Mouse (Mus musculus): Measurements from ENCODE around the gene Lsg1. TPM values are rescaled to one million over a fixed set of nuclear protein-coding genes. Genes with fewer than 3 reads are reported as not detected.

The Lsg1 gene
- polyA plus RNA-seq, 1 experiment from 2014 or later = 17.5 TPM

DNA sequence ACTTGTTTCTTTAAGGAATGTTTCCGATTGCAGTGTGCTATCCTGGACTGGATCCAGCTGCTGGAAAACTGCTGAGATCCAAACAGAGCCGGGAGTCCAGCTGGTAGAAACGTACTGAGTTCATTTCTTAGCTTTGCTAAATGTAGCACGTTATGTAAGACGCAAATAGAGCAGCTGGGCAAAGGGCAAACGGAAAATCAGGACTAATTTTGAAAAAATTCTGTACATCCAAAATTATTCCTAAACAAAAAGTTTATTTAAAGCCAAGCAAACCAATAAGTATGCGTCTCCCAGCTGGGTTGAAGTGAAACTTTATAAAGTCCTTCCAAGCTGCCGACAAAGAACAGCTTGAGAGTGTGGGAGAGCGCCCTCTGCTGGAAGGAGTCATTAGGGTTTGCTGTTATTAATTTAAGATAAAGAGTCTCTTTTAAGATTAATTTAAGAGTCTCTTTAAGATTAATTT lies 67.0 kb downstream of the Lsg1 start:
- H3K9ac ChIP-seq (ENCODE audit: low read depth, low read length) = no peak overlapping the region
- H3K4me3 ChIP-seq (ENCODE audit: low read depth, low read length) = peak overlapping the region; percentile 36
- 23% methylated on average over 9 of the region's 9 CpGs for WGBS (ENCODE audit: insufficient replicate concordance)
- H3K27ac ChIP-seq (ENCODE audit: low read length) = no peak overlapping the region
- no peaks in the 10 kb centered on the region for H3K36me3 ChIP-seq (ENCODE audit: control insufficient read depth, insufficient read depth)
- ATAC-seq (ENCODE audit: low read depth) = no peak
- peaks cover 2% of the 10 kb centered on the region; the same call in 1 of the 2 replicates for H3K4me1 ChIP-seq (ENCODE audit: control insufficient read depth, low read depth, low read length)
- no peaks in the 10 kb centered on the region for H3K27me3 ChIP-seq (ENCODE audit: control insufficient read depth, insufficient read depth, low read depth, low read length)
- H3K4me2 ChIP-seq (ENCODE audit: low read depth, low read length) = peak overlapping the region; percentile 40
- no peaks in the 10 kb centered on the region for H3K9me3 ChIP-seq (replicated peaks; ENCODE audit: control insufficient read depth, low read length)

DNA sequence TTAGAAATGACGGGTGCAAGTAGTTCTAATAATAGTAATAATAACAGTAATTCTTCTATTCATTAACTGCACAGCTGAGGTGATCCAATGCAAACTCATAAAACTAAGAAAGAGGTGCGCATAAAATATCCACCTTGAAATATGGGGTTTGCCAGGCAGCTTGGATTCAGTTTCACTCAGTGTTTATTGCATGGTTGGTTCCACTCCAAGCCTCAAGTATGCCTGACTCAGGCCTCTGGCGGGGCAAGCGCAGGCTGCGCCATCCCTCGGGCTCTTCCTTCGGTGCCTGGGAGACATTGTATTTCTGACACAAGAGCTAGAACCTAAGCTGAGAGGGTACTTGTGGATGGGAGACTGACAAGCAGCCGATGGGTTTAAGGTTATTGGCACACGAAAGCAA lies 68.8 kb downstream of the Lsg1 start:
- no peak for ATAC-seq (ENCODE audit: low read depth)
- Histone ChIP-seq H3K4me3 (ENCODE audit: low read depth, low read length) (no peak overlapping the region), H3K9me3 (replicated peaks; ENCODE audit: control insufficient read depth, low read length) (no peaks in the 10 kb centered on the region), H3K4me1 (ENCODE audit: control insufficient read depth, low read depth, low read length) (peaks cover 2% of the 10 kb centered on the region; the same call in 1 of the 2 replicates), H3K27ac (ENCODE audit: low read length) (no peak overlapping the region), H3K36me3 (ENCODE audit: control insufficient read depth, insufficient read depth) (no peaks in the 10 kb centered on the region), H3K9ac (ENCODE audit: low read depth, low read length) (no peak overlapping the region), H3K4me2 (ENCODE audit: low read depth, low read length) (no peak overlapping the region), H3K27me3 (ENCODE audit: control insufficient read depth, insufficient read depth, low read depth, low read length) (no peaks in the 10 kb centered on the region)
- WGBS (ENCODE audit: insufficient replicate concordance) = 72% methylated on average over 9 of the region's 9 CpGs

DNA sequence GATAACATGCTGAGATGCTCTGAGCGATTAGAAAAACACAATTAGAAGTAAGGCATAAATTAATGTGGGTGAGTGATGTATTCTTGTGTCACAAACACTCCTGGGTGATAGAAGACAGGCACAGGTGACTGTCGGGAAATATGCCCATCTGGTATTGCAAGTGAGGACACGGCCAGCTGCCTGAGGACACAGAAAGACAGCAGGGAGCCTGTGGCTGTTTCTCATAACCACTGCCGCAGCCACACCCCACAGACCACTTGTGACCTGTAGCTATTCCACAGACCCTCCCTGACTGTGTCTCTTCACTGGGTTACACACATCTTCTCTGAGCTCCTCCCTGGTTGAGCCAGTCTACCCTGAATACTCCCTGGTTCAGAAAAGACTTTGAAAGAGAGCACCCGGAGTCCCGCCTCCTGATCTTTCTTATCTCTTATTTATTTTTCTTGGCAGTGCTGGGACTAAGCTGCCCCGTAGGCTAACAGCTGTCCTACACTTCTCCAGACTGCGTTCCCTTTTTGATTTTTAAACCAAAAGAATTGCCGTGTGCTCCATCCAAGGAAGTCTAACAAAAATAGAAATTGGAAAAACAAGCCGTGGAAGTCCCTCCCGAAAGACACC lies 69.6 kb downstream of the Lsg1 start:
- ATAC-seq (ENCODE audit: low read depth) = no peak
- Histone ChIP-seq H3K4me3 (ENCODE audit: low read depth, low read length) (no peak overlapping the region), H3K4me1 (ENCODE audit: control insufficient read depth, low read depth, low read length) (peaks cover 4% of the 10 kb centered on the region), H3K9ac (ENCODE audit: low read depth, low read length) (no peak overlapping the region), H3K27ac (ENCODE audit: low read length) (no peak overlapping the region), H3K27me3 (ENCODE audit: control insufficient read depth, insufficient read depth, low read depth, low read length) (no peaks in the 10 kb centered on the region), H3K36me3 (ENCODE audit: control insufficient read depth, insufficient read depth) (no peaks in the 10 kb centered on the region), H3K4me2 (ENCODE audit: low read depth, low read length) (no peak overlapping the region), H3K9me3 (replicated peaks; ENCODE audit: control insufficient read depth, low read length) (no peaks in the 10 kb centered on the region)
- 49% methylated on average over 11 of the region's 11 CpGs for WGBS (ENCODE audit: insufficient replicate concordance)

DNA sequence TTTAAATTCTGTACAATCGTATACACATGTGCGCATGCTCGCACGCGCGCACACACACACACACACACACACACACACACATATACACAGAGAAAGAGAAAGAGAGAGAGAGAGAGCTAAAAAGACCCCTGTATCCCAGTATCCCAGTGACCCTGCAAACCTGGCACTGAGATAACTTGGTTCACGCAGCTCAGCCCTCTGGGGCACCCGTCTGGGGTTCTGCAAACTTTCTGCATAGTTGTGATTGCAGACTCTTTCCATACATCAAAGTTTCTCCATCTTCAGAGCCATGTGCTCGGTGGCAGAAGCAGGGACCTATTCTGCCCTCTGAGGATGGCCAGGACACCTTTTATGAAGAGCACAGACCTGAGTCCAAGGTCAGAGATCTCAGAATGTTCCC lies 70.4 kb downstream of the Lsg1 start:
- H3K9me3 ChIP-seq (replicated peaks; ENCODE audit: control insufficient read depth, low read length) = no peaks in the 10 kb centered on the region
- H3K9ac ChIP-seq (ENCODE audit: low read depth, low read length) = no peak overlapping the region
- WGBS (ENCODE audit: insufficient replicate concordance) = 77% methylated on average over 9 of the region's 9 CpGs
- no peaks in the 10 kb centered on the region for H3K36me3 ChIP-seq (ENCODE audit: control insufficient read depth, insufficient read depth)
- no peak overlapping the region for H3K27ac ChIP-seq (ENCODE audit: low read length)
- H3K27me3 ChIP-seq (ENCODE audit: control insufficient read depth, insufficient read depth, low read depth, low read length) = no peaks in the 10 kb centered on the region
- H3K4me3 ChIP-seq (ENCODE audit: low read depth, low read length) = no peak overlapping the region
- no peak for ATAC-seq (ENCODE audit: low read depth)
- peaks cover 12% of the 10 kb centered on the region for H3K4me1 ChIP-seq (ENCODE audit: control insufficient read depth, low read depth, low read length)
- no peak overlapping the region for H3K4me2 ChIP-seq (ENCODE audit: low read depth, low read length)

DNA sequence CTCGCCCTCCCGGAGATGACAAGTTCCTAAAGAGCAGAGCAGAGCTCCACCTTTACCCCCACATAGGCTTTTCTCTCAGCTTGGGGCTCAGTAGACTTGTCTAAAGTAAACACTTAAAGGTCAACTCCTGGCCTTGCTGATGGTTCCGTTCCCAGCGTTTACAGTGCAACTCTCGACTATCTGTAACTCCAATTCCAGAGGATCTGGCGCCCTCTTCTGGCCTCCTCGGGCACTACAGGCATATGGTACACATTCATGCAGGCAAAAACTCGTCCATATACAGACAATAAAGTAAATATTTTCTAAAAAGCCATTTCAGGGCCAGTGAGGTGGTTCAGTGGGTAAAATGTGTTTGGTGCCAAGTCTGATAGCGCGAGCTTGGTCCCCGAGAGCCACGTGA lies 72.0 kb downstream of the Lsg1 start:
- Histone ChIP-seq H3K9ac (ENCODE audit: low read depth, low read length) (no peak overlapping the region), H3K27ac (ENCODE audit: low read length) (no peak overlapping the region), H3K9me3 (replicated peaks; ENCODE audit: control insufficient read depth, low read length) (no peaks in the 10 kb centered on the region), H3K36me3 (ENCODE audit: control insufficient read depth, insufficient read depth) (no peaks in the 10 kb centered on the region), H3K4me1 (ENCODE audit: control insufficient read depth, low read depth, low read length) (peaks cover 23% of the 10 kb centered on the region), H3K27me3 (ENCODE audit: control insufficient read depth, insufficient read depth, low read depth, low read length) (no peaks in the 10 kb centered on the region), H3K4me3 (ENCODE audit: low read depth, low read length) (no peak overlapping the region), H3K4me2 (ENCODE audit: low read depth, low read length) (no peak overlapping the region)
- 65% methylated on average over 12 of the region's 12 CpGs for WGBS (ENCODE audit: insufficient replicate concordance)
- no peak for ATAC-seq (ENCODE audit: low read depth)

DNA sequence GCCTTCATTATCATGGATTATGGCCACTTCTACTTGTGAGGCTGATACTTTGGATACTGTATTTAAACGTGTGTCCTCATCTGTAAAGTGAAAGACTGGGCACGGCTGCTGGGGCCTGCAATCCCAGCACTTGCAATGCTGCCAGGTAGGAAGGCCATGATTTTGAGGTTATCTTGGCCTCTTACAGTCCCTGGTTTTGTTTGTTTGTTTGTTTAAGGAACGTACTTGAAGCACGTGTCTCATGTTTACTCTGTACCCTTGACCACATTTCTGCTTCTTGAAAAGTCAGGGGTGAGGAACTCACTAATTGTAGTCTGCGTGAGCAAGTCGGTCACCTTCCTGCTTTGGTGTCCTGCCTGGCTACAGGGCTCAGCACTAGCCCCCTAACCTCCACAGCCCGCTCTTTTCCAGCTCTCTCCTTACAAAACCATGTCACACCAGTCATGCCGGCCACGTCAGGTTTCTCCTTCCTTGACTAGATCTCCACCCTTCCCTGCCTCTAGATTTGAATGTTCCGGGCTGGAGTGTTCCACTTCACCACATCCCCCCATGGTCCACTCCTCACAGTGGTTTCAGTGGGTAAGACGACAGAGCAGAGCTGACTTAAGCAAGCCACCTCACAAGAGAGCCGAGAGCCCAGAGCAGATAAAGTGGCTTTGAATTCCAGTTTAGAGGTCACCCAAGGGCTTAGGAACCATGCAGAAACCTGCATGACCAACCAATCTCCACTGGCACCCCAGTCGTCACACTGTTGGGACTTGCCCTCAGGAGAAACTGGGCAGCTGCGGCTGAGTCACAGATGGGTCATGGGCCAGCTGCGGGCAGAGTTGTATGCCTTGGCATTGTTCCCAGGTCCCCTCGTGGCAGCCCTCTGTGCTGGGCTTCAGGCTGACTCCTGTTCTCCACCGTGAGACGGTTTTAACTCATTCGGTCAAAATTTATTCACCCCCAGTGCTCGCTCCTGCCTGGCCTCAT lies 74.1 kb downstream of the Lsg1 start:
- 73% methylated on average over 20 of the region's 20 CpGs for WGBS (ENCODE audit: insufficient replicate concordance)

DNA sequence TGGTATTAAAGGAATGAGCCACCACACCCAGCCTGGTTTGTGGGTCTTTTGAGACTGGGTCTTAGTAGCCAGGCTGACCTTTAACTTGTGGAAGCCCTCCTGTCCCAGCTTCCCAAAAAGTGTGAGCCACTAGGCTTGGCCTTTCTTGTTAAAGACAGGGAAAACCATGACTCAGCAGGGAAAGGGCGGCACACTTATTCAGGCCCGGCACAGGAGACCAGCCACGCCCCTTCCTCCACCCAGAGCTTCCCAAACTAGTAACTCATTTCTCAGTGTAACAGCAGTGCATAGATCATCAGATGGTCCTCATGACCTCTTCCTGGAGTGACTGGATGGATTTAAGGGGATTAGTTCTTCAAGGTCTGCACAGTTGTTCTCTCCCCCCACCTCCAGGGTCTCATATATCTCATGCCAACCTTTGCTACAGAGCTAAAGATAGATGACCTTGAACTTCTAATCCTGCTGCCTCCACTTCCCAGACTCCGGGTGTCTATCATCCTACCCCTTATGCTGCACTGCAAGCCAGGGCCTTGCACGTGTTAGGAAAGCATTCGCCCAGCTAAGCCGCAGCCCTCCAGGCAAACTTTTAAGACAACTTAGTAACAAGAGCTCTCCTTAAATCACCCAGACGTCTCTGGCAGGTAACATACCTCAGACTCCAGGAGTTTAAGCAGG lies 74.9 kb downstream of the Lsg1 start:
- H3K9ac ChIP-seq (ENCODE audit: low read depth, low read length) = peak overlapping the region; percentile 27; the same call in 1 of the 2 replicates
- peak overlapping the region; percentile 87 for H3K4me2 ChIP-seq (ENCODE audit: low read depth, low read length)

More for the DNA sequence above, 74.1 kb downstream of the Lsg1 start:
- Histone ChIP-seq H3K4me2 (ENCODE audit: low read depth, low read length) (no peak overlapping the region), H3K27me3 (ENCODE audit: control insufficient read depth, insufficient read depth, low read depth, low read length) (no peaks in the 10 kb centered on the region), H3K4me3 (ENCODE audit: low read depth, low read length) (no peak overlapping the region), H3K9ac (ENCODE audit: low read depth, low read length) (no peak overlapping the region), H3K4me1 (ENCODE audit: control insufficient read depth, low read depth, low read length) (peaks cover 37% of the 10 kb centered on the region), H3K36me3 (ENCODE audit: control insufficient read depth, insufficient read depth) (no peaks in the 10 kb centered on the region), H3K27ac (ENCODE audit: low read length) (no peak overlapping the region), H3K9me3 (replicated peaks; ENCODE audit: control insufficient read depth, low read length) (no peaks in the 10 kb centered on the region)
- no peak for ATAC-seq (ENCODE audit: low read depth)

DNA sequence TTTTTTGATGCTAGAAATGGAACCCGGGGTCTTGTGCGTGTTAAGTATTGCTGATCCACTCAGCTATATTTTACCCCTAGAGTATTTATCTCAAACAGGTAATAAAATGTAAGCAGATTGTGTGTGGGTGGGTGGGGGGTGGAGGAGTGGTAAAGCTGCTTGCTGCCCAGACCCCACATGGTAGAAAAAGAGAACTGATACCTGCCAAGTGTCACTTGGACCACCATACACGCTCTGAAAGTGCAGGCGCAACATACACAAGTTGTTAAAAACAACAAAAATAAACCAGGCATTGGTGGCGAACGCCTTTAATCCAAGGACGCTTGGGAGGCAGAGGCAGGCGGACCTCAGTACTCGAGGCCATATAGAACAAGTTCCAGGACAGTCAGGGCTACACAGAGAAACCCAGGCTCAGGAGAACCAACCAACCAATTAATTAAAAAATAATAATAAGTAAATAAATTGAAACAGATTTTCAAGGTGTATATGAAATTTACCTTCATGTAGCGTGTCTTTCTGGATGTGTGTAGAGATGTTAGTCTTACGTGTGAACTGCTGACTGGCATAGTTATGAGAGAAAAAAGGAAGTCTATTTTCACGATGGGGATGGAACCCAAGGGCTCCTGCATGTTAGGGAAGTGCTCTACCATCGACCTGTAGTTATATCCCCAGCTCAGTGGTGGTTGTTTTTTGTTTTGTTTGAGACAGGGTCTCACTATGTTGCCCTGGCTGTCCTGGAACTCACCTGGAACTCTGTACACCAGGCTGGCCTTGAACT lies 75.6 kb downstream of the Lsg1 start:
- peaks cover 35% of the 10 kb centered on the region for H3K4me1 ChIP-seq (ENCODE audit: control insufficient read depth, low read depth, low read length)
- peak overlapping the region; percentile 84 for H3K4me3 ChIP-seq (ENCODE audit: low read depth, low read length)
- H3K36me3 ChIP-seq (ENCODE audit: control insufficient read depth, insufficient read depth) = no peaks in the 10 kb centered on the region
- H3K9me3 ChIP-seq (replicated peaks; ENCODE audit: control insufficient read depth, low read length) = no peaks in the 10 kb centered on the region
- 54% methylated on average over 13 of the region's 13 CpGs for WGBS (ENCODE audit: insufficient replicate concordance)
- ATAC-seq (ENCODE audit: low read depth) = no peak
- peak overlapping the region; percentile 87 for H3K4me2 ChIP-seq (ENCODE audit: low read depth, low read length)
- no peaks in the 10 kb centered on the region for H3K27me3 ChIP-seq (ENCODE audit: control insufficient read depth, insufficient read depth, low read depth, low read length)
- H3K9ac ChIP-seq (ENCODE audit: low read depth, low read length) = peak overlapping the region; percentile 91
- H3K27ac ChIP-seq (ENCODE audit: low read length) = peak overlapping the region; percentile 87

More for the DNA sequence above, 74.9 kb downstream of the Lsg1 start:
- no peaks in the 10 kb centered on the region for H3K9me3 ChIP-seq (replicated peaks; ENCODE audit: control insufficient read depth, low read length)
- 46% methylated on average over 8 of the region's 8 CpGs for WGBS (ENCODE audit: insufficient replicate concordance)
- H3K4me1 ChIP-seq (ENCODE audit: control insufficient read depth, low read depth, low read length) = peaks cover 35% of the 10 kb centered on the region
- H3K27me3 ChIP-seq (ENCODE audit: control insufficient read depth, insufficient read depth, low read depth, low read length) = no peaks in the 10 kb centered on the region
- no peaks in the 10 kb centered on the region for H3K36me3 ChIP-seq (ENCODE audit: control insufficient read depth, insufficient read depth)
- no peak overlapping the region for H3K4me3 ChIP-seq (ENCODE audit: low read depth, low read length)
- peak; percentile 55 for ATAC-seq (ENCODE audit: low read depth)
- H3K27ac ChIP-seq (ENCODE audit: low read length) = peak overlapping the region; percentile 48; the same call in 1 of the 2 replicates

Measured in liver, embryonic 16.5 days (tissue).